Mouse (Mus musculus) gastrocnemius, adult 8-10 months (tissue): ENCODE data around the gene Sidt1. TPM values are rescaled to one million over a fixed set of nuclear protein-coding genes. Genes with fewer than 3 reads are reported as not detected.

Experiments used
- DNase-seq, 2 experiments: peaks; one replicate each; pipeline ENCODE4 v3.0.0; 2022; ENCODE audit warnings: low spot score in 2 of 2
- total RNA-seq, 4 experiments: library from RNA; stranded (reverse); gene quantifications; 2 replicates each; pipeline ENCODE4 v1.2.4; 2022

Gene Sidt1
- total RNA-seq, result not detected

GRCm38 (mm10) chr16:44332861-44333284, at the start of gene Sidt1:
Gene Sidt1, minus strand, starts transcription at chr16:44333196.
- no peak for DNase-seq

- DNase-seq, result no peak
These were observed 48.6 kb upstream of the Sidt1 start for GRCm38 (mm10) chr16:44381578-44381977.

- no peak for DNase-seq
These were observed 47.0 kb upstream of the Sidt1 start for GRCm38 (mm10) chr16:44380006-44380405.

GRCm38 (mm10) chr16:44375459-44375858, 42.5 kb upstream of the Sidt1 start:
- DNase-seq, result no peak

GRCm38 (mm10) chr16:44365522-44365921, 32.5 kb upstream of the Sidt1 start:
- DNase-seq, result no peak

GRCm38 (mm10) chr16:44361921-44362890, 29.2 kb upstream of the Sidt1 start:
- DNase-seq, result no peak

- DNase-seq, result no peak
These were observed 24.7 kb upstream of the Sidt1 start for GRCm38 (mm10) chr16:44357571-44358268.

GRCm38 (mm10) chr16:44356291-44356690, 23.3 kb upstream of the Sidt1 start:
- DNase-seq, result no peak

GRCm38 (mm10) chr16:44349801-44350397, 16.9 kb upstream of the Sidt1 start:
- no peak for DNase-seq

GRCm38 (mm10) chr16:44347071-44347901, 14.3 kb upstream of the Sidt1 start, which contains the start of gene Spice1:
Gene Spice1, plus strand, starts transcription at chr16:44347121.
- peak; percentile 90 to 93 for DNase-seq

- no peak for DNase-seq
These were observed 4.5 kb upstream of the Sidt1 start for GRCm38 (mm10) chr16:44337541-44337940.

GRCm38 (mm10) chr16:44331995-44332860, 768 bp downstream of the Sidt1 start:
- DNase-seq, result no peak

- DNase-seq, result no peak
These were observed 1.4 kb downstream of the Sidt1 start for GRCm38 (mm10) chr16:44331671-44331994.

GRCm38 (mm10) chr16:44331154-44331553, 1.8 kb downstream of the Sidt1 start:
- DNase-seq, result no peak

GRCm38 (mm10) chr16:44330657-44331056, 2.3 kb downstream of the Sidt1 start:
- no peak for DNase-seq

- DNase-seq, result no peak
These were observed 4.4 kb downstream of the Sidt1 start for GRCm38 (mm10) chr16:44328644-44329043.

- DNase-seq, result no peak
These were observed 12.8 kb downstream of the Sidt1 start for GRCm38 (mm10) chr16:44320232-44320631.

- no peak for DNase-seq
These were observed 16.6 kb downstream of the Sidt1 start for GRCm38 (mm10) chr16:44316350-44316749.

GRCm38 (mm10) chr16:44313422-44313821, 19.6 kb downstream of the Sidt1 start:
- DNase-seq, result no peak

- no peak for DNase-seq
These were observed 27.4 kb downstream of the Sidt1 start for GRCm38 (mm10) chr16:44305606-44306005.
